Mouse (Mus musculus): ENCODE measurements around the gene Tsnax. TPM values are rescaled to one million over a fixed set of nuclear protein-coding genes. Genes with fewer than 3 reads are reported as not detected.

Tsnax gene
- polyA plus RNA-seq, 1 experiment = 22.7 TPM

GRCm38 (mm10) chr8:125040587-125041375 is 28.0 kb downstream of the Tsnax start:
- Histone ChIP-seq H3K27ac (ENCODE audit: insufficient read depth, low read length) (no peak overlapping the region), H3K27me3 (ENCODE audit: control insufficient read depth, insufficient read depth, low read length) (no peaks in the 10 kb centered on the region), H3K4me1 (ENCODE audit: control insufficient read depth, insufficient read depth, insufficient read length) (no peaks in the 10 kb centered on the region), H3K4me3 (ENCODE audit: extremely low read depth, insufficient read depth, insufficient read length) (no peak overlapping the region), H3K36me3 (ENCODE audit: control insufficient read depth, insufficient read depth, low read length) (no peaks in the 10 kb centered on the region; the same call in 1 of the 2 replicates)
- TF ChIP-seq POLR2A (IDR thresholded peaks at IDR 0.05; ENCODE audit: low read depth, low read length) (no peak), CTCF (IDR thresholded peaks at IDR 0.05; ENCODE audit: extremely low read depth, insufficient read depth, insufficient read length, insufficient replicate concordance) (no peak)
- no peak for DNase-seq (ENCODE audit: low read depth in 1 of 2, low spot score in 2 of 2)
- 89% methylated on average over 15 of the region's 15 CpGs for WGBS

GRCm38 (mm10) chr8:125041496-125041895 is 28.7 kb downstream of the Tsnax start:
- Histone ChIP-seq H3K27ac (ENCODE audit: insufficient read depth, low read length) (no peak overlapping the region), H3K4me3 (ENCODE audit: extremely low read depth, insufficient read depth, insufficient read length) (no peak overlapping the region), H3K4me1 (ENCODE audit: control insufficient read depth, insufficient read depth, insufficient read length) (no peaks in the 10 kb centered on the region), H3K36me3 (ENCODE audit: control insufficient read depth, insufficient read depth, low read length) (no peaks in the 10 kb centered on the region; the same call in 1 of the 2 replicates), H3K27me3 (ENCODE audit: control insufficient read depth, insufficient read depth, low read length) (no peaks in the 10 kb centered on the region)
- TF ChIP-seq CTCF (IDR thresholded peaks at IDR 0.05; ENCODE audit: extremely low read depth, insufficient read depth, insufficient read length, insufficient replicate concordance) = no peak
- no peak for TF ChIP-seq POLR2A (IDR thresholded peaks at IDR 0.05; ENCODE audit: low read depth, low read length)
- whole genome bisulfite sequencing = 81% methylated on average over 2 of the region's 2 CpGs
- no peak for DNase-seq (ENCODE audit: low read depth in 1 of 2, low spot score in 2 of 2)

- H3K27me3 ChIP-seq (ENCODE audit: control insufficient read depth, insufficient read depth, low read length) = no peaks in the 10 kb centered on the region
- TF ChIP-seq CTCF (IDR thresholded peaks at IDR 0.05; ENCODE audit: extremely low read depth, insufficient read depth, insufficient read length, insufficient replicate concordance) (no peak), POLR2A (IDR thresholded peaks at IDR 0.05; ENCODE audit: low read depth, low read length) (no peak)
- no peaks in the 10 kb centered on the region for H3K36me3 ChIP-seq (ENCODE audit: control insufficient read depth, insufficient read depth, low read length)
Measured at GRCm38 (mm10) chr8:125043394-125043793, 30.6 kb downstream of the Tsnax start.

GRCm38 (mm10) chr8:125043935-125044334 is 31.1 kb downstream of the Tsnax start:
- Histone ChIP-seq H3K27me3 (ENCODE audit: control insufficient read depth, insufficient read depth, low read length) (no peaks in the 10 kb centered on the region), H3K4me3 (ENCODE audit: extremely low read depth, insufficient read depth, insufficient read length) (no peak overlapping the region), H3K36me3 (ENCODE audit: control insufficient read depth, insufficient read depth, low read length) (no peaks in the 10 kb centered on the region), H3K27ac (ENCODE audit: insufficient read depth, low read length) (no peak overlapping the region), H3K4me1 (ENCODE audit: control insufficient read depth, insufficient read depth, insufficient read length) (no peaks in the 10 kb centered on the region)
- WGBS = 16% methylated on average over 9 of the region's 9 CpGs
- TF ChIP-seq CTCF (IDR thresholded peaks at IDR 0.05; ENCODE audit: extremely low read depth, insufficient read depth, insufficient read length, insufficient replicate concordance) = no peak
- no peak for TF ChIP-seq POLR2A (IDR thresholded peaks at IDR 0.05; ENCODE audit: low read depth, low read length)
- DNase-seq (ENCODE audit: low read depth in 1 of 2, low spot score in 2 of 2) = no peak

More at GRCm38 (mm10) chr8:125043394-125043793, 30.6 kb downstream of the Tsnax start:
- Histone ChIP-seq H3K27ac (ENCODE audit: insufficient read depth, low read length) (no peak overlapping the region), H3K4me3 (ENCODE audit: extremely low read depth, insufficient read depth, insufficient read length) (no peak overlapping the region), H3K4me1 (ENCODE audit: control insufficient read depth, insufficient read depth, insufficient read length) (no peaks in the 10 kb centered on the region)
- no peak for DNase-seq (ENCODE audit: low read depth in 1 of 2, low spot score in 2 of 2)
- WGBS = 90% methylated on average over 7 of the region's 7 CpGs

- H3K36me3 ChIP-seq (ENCODE audit: control insufficient read depth, insufficient read depth, low read length) = no peaks in the 10 kb centered on the region
- 87% methylated on average over 1 of the region's 1 CpGs for WGBS
Measured at GRCm38 (mm10) chr8:125045760-125046159, 33.0 kb downstream of the Tsnax start.

GRCm38 (mm10) chr8:125049051-125049750 is 36.4 kb downstream of the Tsnax start:
- no peak for DNase-seq (ENCODE audit: low read depth in 1 of 2, low spot score in 2 of 2)
- Histone ChIP-seq H3K4me3 (ENCODE audit: extremely low read depth, insufficient read depth, insufficient read length) (no peak overlapping the region), H3K4me1 (ENCODE audit: control insufficient read depth, insufficient read depth, insufficient read length) (peaks cover 2% of the 10 kb centered on the region; the same call in 1 of the 2 replicates), H3K36me3 (ENCODE audit: control insufficient read depth, insufficient read depth, low read length) (no peaks in the 10 kb centered on the region), H3K27me3 (ENCODE audit: control insufficient read depth, insufficient read depth, low read length) (no peaks in the 10 kb centered on the region), H3K27ac (ENCODE audit: insufficient read depth, low read length) (no peak overlapping the region)
- 86% methylated on average over 5 of the region's 5 CpGs for WGBS
- no peak for TF ChIP-seq POLR2A (IDR thresholded peaks at IDR 0.05; ENCODE audit: low read depth, low read length)

More at GRCm38 (mm10) chr8:125045760-125046159, 33.0 kb downstream of the Tsnax start:
- no peak for TF ChIP-seq CTCF (IDR thresholded peaks at IDR 0.05; ENCODE audit: extremely low read depth, insufficient read depth, insufficient read length, insufficient replicate concordance)
- TF ChIP-seq POLR2A (IDR thresholded peaks at IDR 0.05; ENCODE audit: low read depth, low read length) = no peak
- no peak for DNase-seq (ENCODE audit: low read depth in 1 of 2, low spot score in 2 of 2)
- Histone ChIP-seq H3K4me3 (ENCODE audit: extremely low read depth, insufficient read depth, insufficient read length) (no peak overlapping the region), H3K27me3 (ENCODE audit: control insufficient read depth, insufficient read depth, low read length) (no peaks in the 10 kb centered on the region), H3K27ac (ENCODE audit: insufficient read depth, low read length) (no peak overlapping the region), H3K4me1 (ENCODE audit: control insufficient read depth, insufficient read depth, insufficient read length) (peaks cover 2% of the 10 kb centered on the region; the same call in 1 of the 2 replicates)
